Mouse (Mus musculus) ES-E14 (cell line): ENCODE results near the gene Cfhr1.

Experiments
- CHD2 ChIP-seq: IDR thresholded peaks from 2 replicates; pipeline ENCODE4 v1.6.1; 2014; ENCODE audit warnings: mild to moderate bottlenecking, low read depth, low read length, inconsistent platforms
- MAFK ChIP-seq: IDR thresholded peaks from 2 replicates; pipeline ENCODE4 v1.6.1; 2014; ENCODE audit warnings: mild to moderate bottlenecking, low read depth, low read length, inconsistent platforms; ENCODE audit not compliant: insufficient read depth
- ZC3H11A ChIP-seq: IDR thresholded peaks from 2 replicates; pipeline ENCODE4 v1.6.1; 2012; ENCODE audit warnings: low read depth, mild to moderate bottlenecking, inconsistent platforms, low read length, borderline replicate concordance
- ZNF384 ChIP-seq: IDR thresholded peaks from 2 replicates; pipeline ENCODE4 v1.6.1; 2012; ENCODE audit warnings: low read depth, low read length, inconsistent platforms

- TF ChIP-seq MAFK (no peak), ZC3H11A (no peak), CHD2 (no peak), ZNF384 (no peak)
Observed at GRCm38 (mm10) chr1:139551311-139551710, 8.8 kb downstream of the Cfhr1 start.
